Mouse (Mus musculus): ENCODE measurements at regions not wholly inside any gene's neighbourhood (a gene's known extent, or its start where the extent isn't known, plus 50 kb on each side); places are given as distances from the start of the nearest gene placed in this dataset.

GRCm38 (mm10) chr1:185684638-185685037, 230.0 kb downstream of the Slc30a10 start:
- peak; percentile 9 to 19 for DNase-seq
- intact Hi-C loops (cut with DNase I), result loop anchor here (5.0 to 10.0 kb wide), 2 partner anchors 498 to 710 kb away; no protein-coding TSS in a partner anchor

GRCm38 (mm10) chr1:185688506-185688905, 233.9 kb downstream of the Slc30a10 start:
- intact Hi-C loops (cut with DNase I), result loop anchor here (10.0 kb wide), 1 partner anchor 706 kb away; no protein-coding TSS in a partner anchor

DNA sequence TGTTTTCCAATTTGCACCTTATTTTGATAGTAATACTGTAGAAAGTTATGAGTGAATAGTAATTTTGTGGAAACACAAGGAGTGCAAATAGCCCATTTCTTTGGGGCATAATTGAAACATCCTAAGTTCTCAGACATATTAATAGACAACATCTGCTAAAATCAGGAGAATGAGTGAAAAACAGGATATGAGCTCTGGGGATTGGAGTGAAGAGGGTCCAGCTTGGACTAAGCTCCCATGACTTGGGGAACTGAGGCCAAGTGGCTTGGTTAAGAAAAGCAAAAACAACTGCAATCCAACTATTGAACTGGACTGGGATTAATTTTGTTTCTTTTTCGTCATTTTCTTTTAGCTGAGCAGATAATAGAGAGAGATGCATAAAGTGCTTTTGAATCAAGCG, 240.7 kb downstream of the Slc30a10 start:
- DNase-seq, result no peak
- intact Hi-C loops (cut with DNase I), result no loop called here

More at GRCm38 (mm10) chr1:185688506-185688905, 233.9 kb downstream of the Slc30a10 start:
- no peak for DNase-seq

DNA sequence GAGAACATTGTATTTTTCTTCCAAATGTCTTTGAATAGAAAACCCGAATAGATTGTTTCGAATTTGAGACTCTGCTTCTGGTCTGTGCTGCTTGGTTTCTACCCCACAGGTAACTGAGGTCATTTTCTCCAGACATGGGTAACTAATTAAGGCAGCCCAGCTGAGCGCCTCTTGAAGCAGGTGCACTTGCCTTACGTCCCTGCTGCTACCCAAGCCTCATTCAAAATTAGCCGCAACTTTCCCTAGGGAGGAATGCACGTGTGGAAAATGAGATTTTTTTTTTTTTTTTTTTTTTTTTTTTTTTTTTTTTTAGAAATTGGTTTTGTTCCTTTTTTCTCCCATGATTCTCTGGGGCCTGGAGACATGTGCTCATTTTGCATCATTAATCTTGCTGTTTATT, 245.1 kb downstream of the Slc30a10 start:
- intact Hi-C loops (cut with DNase I), result no loop called here
- DNase-seq, result no peak

- DNase-seq, result no peak
- intact Hi-C loops (cut with DNase I), result no loop called here
Measured at GRCm38 (mm10) chr1:185726324-185726723, 271.7 kb downstream of the Slc30a10 start.

DNA sequence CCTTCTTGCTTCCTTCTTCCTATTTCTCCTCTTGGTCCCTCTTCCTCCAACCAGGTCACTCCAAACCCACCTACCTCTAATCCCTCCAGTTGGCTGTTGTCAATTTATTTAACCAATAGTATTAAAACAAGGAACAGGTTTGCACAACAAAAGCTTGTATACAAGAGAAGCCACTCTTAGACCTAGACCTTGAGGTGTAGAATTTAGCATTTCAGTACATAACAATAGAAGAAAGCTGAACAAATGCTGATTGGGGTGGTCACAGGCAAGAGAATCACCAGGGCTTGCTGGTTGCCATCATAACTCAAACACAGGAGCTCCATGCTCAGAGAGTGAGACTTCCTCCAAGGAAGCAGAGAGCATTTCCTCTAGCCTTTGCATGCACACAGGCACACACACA, 272.2 kb downstream of the Slc30a10 start:
- no peak for DNase-seq
- intact Hi-C loops (cut with DNase I), result no loop called here

GRCm38 (mm10) chr1:185727749-185728148, 273.1 kb downstream of the Slc30a10 start:
- intact Hi-C loops (cut with DNase I), result no loop called here
- DNase-seq, result peak in 1 of 2 experiments; percentile 4

DNA sequence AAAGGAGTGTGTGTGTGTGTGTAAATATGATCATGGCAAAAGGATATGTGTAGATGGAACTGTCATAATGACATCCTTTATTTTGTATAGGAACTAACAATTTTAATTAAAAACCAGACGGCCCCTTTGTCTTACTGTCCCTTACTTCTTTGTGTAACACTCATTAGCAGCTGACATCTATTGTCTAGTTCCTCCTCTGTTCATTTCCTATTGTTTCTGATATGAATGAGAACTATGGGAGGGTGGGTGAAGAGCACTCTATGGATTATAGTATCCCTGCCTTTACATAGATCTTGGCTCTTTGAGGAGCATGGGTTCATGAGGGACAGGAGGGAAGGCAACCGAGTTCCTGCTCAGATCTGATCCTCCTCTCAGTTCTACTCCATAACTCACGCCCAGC, 273.8 kb downstream of the Slc30a10 start:
- DNase-seq, result no peak
- intact Hi-C loops (cut with DNase I), result no loop called here

GRCm38 (mm10) chr1:185731062-185731461, 276.4 kb downstream of the Slc30a10 start:
- no peak for DNase-seq
- intact Hi-C loops (cut with DNase I), result no loop called here

DNA sequence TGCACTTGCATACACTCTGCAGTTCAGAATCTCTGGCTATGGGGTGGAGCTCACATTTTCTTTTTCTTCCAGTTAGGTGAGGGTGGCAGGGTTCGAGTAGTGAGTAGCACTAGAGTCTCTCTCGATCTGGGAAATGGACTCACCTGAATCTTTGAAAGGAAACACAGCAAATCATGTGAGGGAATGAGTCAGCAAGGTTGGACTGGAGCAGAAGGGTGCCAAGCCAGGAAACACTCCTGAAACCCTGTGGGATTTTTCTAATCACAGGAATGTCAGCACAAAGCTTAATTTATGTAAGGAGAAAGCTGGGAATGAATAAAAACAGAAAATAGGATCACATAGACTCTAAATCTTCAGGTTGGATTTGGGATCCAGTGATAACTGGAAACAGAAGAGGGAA, 282.1 kb downstream of the Slc30a10 start:
- DNase-seq, result no peak
- intact Hi-C loops (cut with DNase I), result no loop called here

DNA sequence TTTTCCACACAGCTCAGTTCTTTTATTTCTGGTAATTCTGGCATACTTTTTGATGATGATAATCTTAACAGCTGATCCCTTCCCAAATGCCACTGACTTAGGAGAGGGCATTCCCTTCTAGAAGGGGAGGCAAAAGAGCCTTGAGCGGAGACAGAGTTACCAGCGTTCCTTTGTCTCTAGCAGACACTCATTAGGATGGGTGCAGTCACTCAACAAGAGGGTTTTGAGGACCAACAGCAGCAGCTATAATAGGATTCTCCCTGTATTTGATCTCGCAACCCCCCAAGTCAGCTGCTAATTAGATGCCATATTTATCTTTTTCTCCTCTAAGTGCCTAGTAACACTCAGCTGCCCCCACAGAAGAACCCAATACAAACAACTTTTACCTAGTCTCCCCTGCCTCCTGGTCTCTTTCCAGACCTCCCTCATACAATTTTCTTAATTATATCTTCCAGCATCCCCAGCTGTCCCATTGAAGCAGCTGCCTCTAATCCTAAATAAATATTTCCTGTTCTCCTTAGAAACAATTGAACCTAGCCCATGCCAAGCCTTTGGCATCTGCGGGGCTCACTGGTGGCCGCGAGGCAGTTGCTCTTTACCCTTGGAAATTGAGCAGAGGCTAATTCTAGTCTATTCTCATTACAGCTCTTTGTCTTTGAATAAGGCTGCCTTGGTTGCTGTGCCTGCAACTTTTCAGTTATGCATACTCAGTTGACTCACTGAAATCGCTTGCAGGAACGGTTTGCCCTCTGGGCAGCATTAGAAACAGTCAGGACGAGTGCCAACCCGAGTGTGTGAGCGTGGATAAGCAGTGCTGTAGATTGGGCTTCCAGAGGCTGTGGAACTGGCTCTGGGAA, 286.6 kb downstream of the Slc30a10 start:
- DNase-seq, result peak in 1 of 2 experiments; percentile 6
- intact Hi-C loops (cut with DNase I), result no loop called here

- intact Hi-C loops (cut with DNase I), result no loop called here
- no peak for DNase-seq
Measured at GRCm38 (mm10) chr1:185749251-185749650, 294.6 kb downstream of the Slc30a10 start.

DNA sequence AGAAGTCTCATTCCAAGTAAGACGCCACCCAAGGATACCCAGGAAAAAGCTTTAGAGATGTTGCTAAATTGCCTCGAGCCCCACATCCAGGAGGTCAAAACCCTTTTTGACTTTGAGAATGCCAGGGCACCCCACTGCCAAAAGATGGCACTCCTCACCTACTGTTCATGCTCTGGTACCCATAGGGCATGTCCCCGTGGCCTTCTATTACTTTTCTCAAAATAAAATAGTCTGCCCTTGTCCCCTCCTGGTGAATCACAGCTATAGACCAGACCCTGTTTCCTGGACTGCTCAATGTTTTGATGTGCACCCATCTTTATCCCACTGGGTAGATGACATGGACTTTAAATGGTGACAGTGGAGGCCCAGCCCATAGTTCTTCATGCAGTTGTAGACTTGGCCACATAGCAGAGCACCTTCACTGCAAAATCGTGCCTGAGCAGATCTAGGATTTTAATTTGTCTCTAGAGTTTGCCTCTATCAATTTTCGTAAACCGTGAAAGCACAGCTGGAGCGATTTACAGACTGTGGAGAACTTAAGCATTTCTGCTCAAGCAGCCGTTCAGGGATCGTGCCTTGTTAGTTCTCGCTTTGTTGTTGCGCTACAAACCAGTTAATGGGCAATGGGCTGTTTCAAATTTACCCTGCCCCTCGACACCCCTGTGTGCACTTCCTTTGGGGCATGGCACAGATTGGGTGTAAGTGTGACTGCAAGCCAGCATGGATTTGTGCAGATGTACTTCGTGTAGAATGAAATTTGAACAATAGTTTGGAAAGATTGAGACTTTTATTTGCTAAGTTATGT, 300.0 kb downstream of the Slc30a10 start:
- intact Hi-C loops (cut with DNase I), result loop anchor here (2.0 kb wide), 1 partner anchor 968 kb away; no protein-coding TSS in a partner anchor
- DNase-seq, result peak; percentile 19 to 23

- intact Hi-C loops (cut with DNase I), result no loop called here
- DNase-seq, result no peak
Measured at GRCm38 (mm10) chr1:185757376-185757775, 302.7 kb downstream of the Slc30a10 start.

DNA sequence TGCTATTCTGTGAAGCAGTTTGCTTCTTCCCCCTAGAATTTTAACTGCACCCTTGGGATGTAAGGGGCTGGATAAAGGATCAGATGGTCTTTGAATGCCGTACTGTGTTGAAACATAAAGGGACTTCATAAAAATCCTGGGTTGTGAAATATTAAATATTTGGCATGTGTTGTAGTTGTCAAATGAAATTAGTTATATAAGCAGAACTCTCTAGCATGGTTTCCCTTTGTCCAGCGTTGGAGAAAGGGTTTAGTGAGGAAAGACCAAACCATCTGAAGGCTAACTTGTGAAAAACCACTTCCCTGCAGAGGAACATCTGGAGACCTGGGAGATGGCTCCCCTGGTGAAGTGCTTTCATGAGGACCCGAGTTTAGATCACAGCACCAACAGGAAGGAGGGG, 319.6 kb downstream of the Slc30a10 start:
- DNase-seq, result no peak
- intact Hi-C loops (cut with DNase I), result no loop called here

- intact Hi-C loops (cut with DNase I), result no loop called here
- no peak for DNase-seq
Measured at GRCm38 (mm10) chr1:185779604-185780003, 325.0 kb downstream of the Slc30a10 start.

- no peak for DNase-seq
- intact Hi-C loops (cut with DNase I), result no loop called here
Measured at GRCm38 (mm10) chr1:185802156-185802555, 315.0 kb downstream of the Lyplal1 start.

- DNase-seq, result no peak
- intact Hi-C loops (cut with DNase I), result no loop called here
Measured at GRCm38 (mm10) chr1:185814901-185815300, 302.2 kb downstream of the Lyplal1 start.

- intact Hi-C loops (cut with DNase I), result no loop called here
- no peak for DNase-seq
Measured at GRCm38 (mm10) chr1:185819044-185819443, 298.1 kb downstream of the Lyplal1 start.

- no peak for DNase-seq
- intact Hi-C loops (cut with DNase I), result no loop called here
Measured at GRCm38 (mm10) chr1:185822241-185822640, 294.9 kb downstream of the Lyplal1 start.

- no peak for DNase-seq
- intact Hi-C loops (cut with DNase I), result no loop called here
Measured at GRCm38 (mm10) chr1:185823226-185823625, 293.9 kb downstream of the Lyplal1 start.

DNA sequence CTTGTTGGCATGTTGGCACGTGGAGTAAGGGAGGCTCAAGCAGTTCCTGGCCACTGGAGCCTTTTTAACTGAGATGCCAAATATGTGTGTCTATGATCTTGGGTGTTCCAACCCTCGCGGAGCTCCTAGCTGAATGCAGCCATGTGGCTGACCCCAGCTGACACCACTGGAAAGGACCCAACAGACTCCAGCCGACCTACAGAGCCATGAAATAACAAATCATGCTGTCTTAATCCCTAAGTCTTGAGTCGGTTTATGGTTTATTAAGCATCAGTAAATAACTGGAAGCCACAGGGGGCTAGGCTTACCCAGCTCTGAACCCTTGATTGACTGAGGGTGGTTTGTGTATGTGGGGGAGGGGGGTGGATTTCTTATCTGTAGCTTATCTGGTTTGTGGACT, 293.2 kb downstream of the Lyplal1 start:
- DNase-seq, result peak; percentile 6 to 7

More for the DNA sequence above, 293.2 kb downstream of the Lyplal1 start:
- intact Hi-C loops (cut with DNase I), result no loop called here

All from heart, postnatal 10 days (tissue).